Mouse (Mus musculus) lung, embryonic 15.5 days (tissue): ENCODE data around the gene Smyd3. TPM values are rescaled to one million over a fixed set of nuclear protein-coding genes. Genes with fewer than 3 reads are reported as not detected.

Experiments used
- ATAC-seq: fragments of 200-750 bp; cut with Nextera tagmentation; 2 replicates; pipeline ENCODE4 v1.8.0; 2017; ENCODE audit warnings: moderate number of reproducible peaks, borderline replicate concordance; ENCODE audit not compliant: low FRiP score, low TSS enrichment; ENCODE audit errors: extremely low read depth
- H3K27ac ChIP-seq: fragments of 300-500 bp; sonication (generic); 2 replicates; pipeline ENCODE4 v1.5.1; 2015; ENCODE audit warnings: moderate library complexity, mild to moderate bottlenecking, inconsistent platforms
- H3K27me3 ChIP-seq: fragments of 300-500 bp; sonication (generic); 2 replicates; pipeline ENCODE4 v1.6.1; 2015; ENCODE audit warnings: inconsistent platforms
- H3K36me3 ChIP-seq: fragments of 300-500 bp; sonication (generic); 2 replicates; pipeline ENCODE4 v1.6.1; 2015; ENCODE audit warnings: inconsistent platforms
- H3K4me1 ChIP-seq: fragments of 300-500 bp; sonication (generic); 2 replicates; pipeline ENCODE4 v1.6.1; 2015; ENCODE audit warnings: inconsistent platforms
- H3K4me2 ChIP-seq: fragments of 300-500 bp; sonication (generic); 2 replicates; pipeline ENCODE4 v1.6.1; 2015; ENCODE audit warnings: inconsistent platforms, mild to moderate bottlenecking, moderate library complexity
- H3K4me3 ChIP-seq: fragments of 300-500 bp; sonication (generic); 2 replicates; pipeline ENCODE4 v1.5.1; 2015; ENCODE audit warnings: mild to moderate bottlenecking, inconsistent platforms
- H3K9ac ChIP-seq: fragments of 300-500 bp; sonication (generic); 2 replicates; pipeline ENCODE4 v1.6.1; 2015; ENCODE audit warnings: inconsistent platforms
- H3K9me3 ChIP-seq: fragments of 300-500 bp; sonication (generic); 2 replicates; pipeline ENCODE4 v1.6.1; 2016; ENCODE audit warnings: inconsistent platforms
- WGBS: fragments of 180-500 bp; shearing (Covaris S2); methylation state at CpG from one replicate; pipeline ENCODE4 v1.1.7; 2015; 5-methylcytosine and 5-hydroxymethylcytosine counted together
- polyA plus RNA-seq: library from polyadenylated mRNA; unstranded; fragments of >200 nt; fragmentation: Nextera tagmentation; extraction: Ambion mirVana; gene quantifications from 2 replicates; pipeline ENCODE4 v1.2.1, GENCODE M21; 2015

The Smyd3 gene
- polyA plus RNA-seq, 1 experiment from 2014 or later: 18.3 TPM

DNA sequence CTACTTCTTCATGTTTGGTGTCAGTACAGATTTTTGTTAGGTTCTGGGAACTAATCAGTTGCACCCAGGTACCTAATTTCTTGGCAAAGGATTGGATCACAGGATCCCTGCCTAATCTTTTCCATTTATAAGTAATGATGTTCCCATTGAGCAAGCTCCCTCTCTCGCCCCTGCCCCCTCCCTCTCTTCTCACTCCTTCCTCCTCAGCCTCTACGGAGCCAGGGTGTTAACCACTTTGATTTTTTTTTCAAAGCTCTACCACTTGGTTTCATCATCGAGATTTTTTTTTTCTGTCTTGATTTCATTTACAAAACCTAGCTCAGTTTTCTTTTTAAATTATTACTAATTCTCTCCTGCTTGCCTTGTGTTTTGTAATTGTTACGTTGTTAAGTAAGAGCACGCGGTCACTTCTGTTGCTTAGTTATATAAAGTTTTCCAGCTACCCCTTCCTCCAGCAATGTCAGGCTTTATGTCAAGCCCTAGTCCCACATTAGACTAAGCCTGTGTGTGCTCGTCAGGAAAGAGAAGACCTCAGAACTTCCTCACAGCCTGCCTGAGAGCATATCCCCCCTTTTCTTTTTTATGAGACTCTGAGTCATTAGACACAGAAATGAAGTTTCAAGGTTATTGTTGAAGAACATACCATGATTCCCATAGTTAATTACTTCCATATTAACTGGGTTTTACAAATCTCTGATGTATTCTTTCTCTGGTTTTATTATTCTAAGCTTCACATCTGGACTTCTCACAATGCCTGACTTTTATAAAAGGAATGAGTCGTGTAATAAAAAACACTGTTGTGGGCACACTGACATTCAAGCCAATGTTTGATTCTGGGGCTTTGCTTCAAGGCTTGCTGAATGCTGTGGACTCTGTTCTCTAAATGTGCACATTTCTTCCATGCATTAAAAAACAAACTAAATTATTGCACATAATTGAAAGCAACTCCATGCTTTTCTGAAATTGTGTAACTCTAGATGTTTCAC, 156.1 kb downstream of the Smyd3 start:
- H3K4me1 ChIP-seq: no peaks in the 10 kb centered on the region
- no peak for ATAC-seq
- no peak overlapping the region for H3K4me3 ChIP-seq
- 67% methylated on average over 8 of the region's 8 CpGs for WGBS
- H3K9me3 ChIP-seq: no peaks in the 10 kb centered on the region
- no peak overlapping the region for H3K27ac ChIP-seq
- H3K4me2 ChIP-seq: no peak overlapping the region
- H3K9ac ChIP-seq: no peak overlapping the region
- no peaks in the 10 kb centered on the region for H3K27me3 ChIP-seq
- H3K36me3 ChIP-seq: no peaks in the 10 kb centered on the region

DNA sequence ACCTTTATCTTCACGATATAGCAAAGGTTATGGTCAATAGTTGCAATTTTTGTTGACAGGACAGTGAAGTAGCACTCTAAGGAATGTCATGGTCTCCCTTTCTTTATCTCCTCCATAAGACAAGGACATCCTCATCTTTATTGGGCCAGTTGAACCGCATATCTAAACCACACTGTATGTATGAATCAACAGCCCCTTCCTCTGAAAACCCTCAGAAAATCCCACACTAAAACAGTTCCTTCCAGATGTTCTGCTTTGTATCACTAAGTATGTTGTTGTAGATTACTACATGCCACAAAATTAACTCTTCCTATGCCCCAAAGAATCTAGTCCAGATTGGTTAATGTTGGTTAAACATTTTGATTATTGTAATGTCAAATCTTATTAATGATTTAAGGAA, 160.7 kb downstream of the Smyd3 start:
- Histone ChIP-seq H3K9ac (no peak overlapping the region), H3K9me3 (no peaks in the 10 kb centered on the region), H3K36me3 (no peaks in the 10 kb centered on the region), H3K27ac (no peak overlapping the region), H3K4me1 (no peaks in the 10 kb centered on the region), H3K4me3 (no peak overlapping the region), H3K27me3 (no peaks in the 10 kb centered on the region), H3K4me2 (no peak overlapping the region)
- no peak for ATAC-seq
- 86% methylated on average over 2 of the region's 2 CpGs for WGBS

DNA sequence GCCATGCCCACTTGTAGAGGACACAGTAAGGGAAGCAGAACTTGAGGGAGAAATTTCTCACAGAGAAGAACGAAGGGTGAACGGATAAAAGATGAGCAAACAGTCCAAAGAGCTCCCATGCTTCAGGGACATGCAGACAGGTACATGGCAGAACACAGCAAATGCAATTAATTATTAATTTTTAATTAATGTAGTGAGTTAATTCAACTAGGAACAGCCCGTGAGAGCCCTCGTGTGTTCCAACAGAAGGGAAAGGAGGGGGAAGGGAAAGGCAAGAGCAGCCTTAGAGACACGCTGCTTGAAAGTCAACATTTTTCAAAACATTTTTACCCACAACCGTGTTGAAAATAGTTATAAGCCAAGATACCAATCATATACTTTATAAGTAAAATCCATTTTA, 163.6 kb downstream of the Smyd3 start:
- Histone ChIP-seq H3K27ac (no peak overlapping the region), H3K9ac (no peak overlapping the region), H3K4me2 (no peak overlapping the region), H3K9me3 (no peaks in the 10 kb centered on the region), H3K27me3 (no peaks in the 10 kb centered on the region), H3K4me1 (no peaks in the 10 kb centered on the region), H3K4me3 (no peak overlapping the region), H3K36me3 (no peaks in the 10 kb centered on the region)
- ATAC-seq: no peak
- WGBS: 82% methylated on average over 6 of the region's 6 CpGs

GRCm38 (mm10) chr1:179345318-179345925, 172.4 kb downstream of the Smyd3 start:
- no peaks in the 10 kb centered on the region for H3K36me3 ChIP-seq
- H3K9me3 ChIP-seq: no peaks in the 10 kb centered on the region
- ATAC-seq: no peak
- H3K9ac ChIP-seq: no peak overlapping the region
- H3K4me3 ChIP-seq: no peak overlapping the region
- 57% methylated on average over 2 of the region's 2 CpGs for WGBS
- H3K4me1 ChIP-seq: no peaks in the 10 kb centered on the region
- no peak overlapping the region for H3K4me2 ChIP-seq
- H3K27me3 ChIP-seq: no peaks in the 10 kb centered on the region
- no peak overlapping the region for H3K27ac ChIP-seq

GRCm38 (mm10) chr1:179343426-179343825, 174.4 kb downstream of the Smyd3 start:
- no peak for ATAC-seq
- Histone ChIP-seq H3K27ac (no peak overlapping the region), H3K36me3 (no peaks in the 10 kb centered on the region), H3K4me3 (no peak overlapping the region), H3K9ac (no peak overlapping the region), H3K4me1 (no peaks in the 10 kb centered on the region), H3K9me3 (no peaks in the 10 kb centered on the region), H3K27me3 (no peaks in the 10 kb centered on the region), H3K4me2 (no peak overlapping the region)
- 89% methylated on average over 17 of the region's 17 CpGs for WGBS

DNA sequence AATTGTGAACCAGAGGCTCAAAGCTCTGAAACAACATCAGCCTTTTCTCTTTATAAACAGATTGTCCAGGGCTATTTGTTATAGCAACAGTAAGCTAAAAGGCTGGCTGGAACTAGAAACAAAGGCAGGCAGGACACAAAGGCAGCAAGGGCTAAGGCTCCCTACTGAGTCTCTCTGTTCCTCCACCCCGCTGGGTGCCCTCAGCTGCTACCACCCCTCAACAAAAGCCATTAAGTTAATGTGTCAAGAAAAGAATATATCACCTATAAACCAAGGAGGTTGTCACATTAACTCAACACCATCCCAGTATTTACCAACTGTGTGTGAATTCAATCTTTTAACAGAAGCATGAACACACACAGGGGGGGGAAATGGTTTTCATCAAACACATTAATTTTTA, 176.3 kb downstream of the Smyd3 start:
- WGBS: 74% methylated on average over 1 of the region's 1 CpGs
- Histone ChIP-seq H3K9ac (no peak overlapping the region), H3K4me1 (no peaks in the 10 kb centered on the region), H3K36me3 (no peaks in the 10 kb centered on the region), H3K4me2 (no peak overlapping the region), H3K4me3 (no peak overlapping the region), H3K9me3 (no peaks in the 10 kb centered on the region), H3K27me3 (no peaks in the 10 kb centered on the region), H3K27ac (no peak overlapping the region)
- no peak for ATAC-seq

- ATAC-seq: no peak
- no peaks in the 10 kb centered on the region for H3K27me3 ChIP-seq
- no peak overlapping the region for H3K27ac ChIP-seq
- no peak overlapping the region for H3K9ac ChIP-seq
- no peak overlapping the region for H3K4me2 ChIP-seq
- H3K36me3 ChIP-seq: no peaks in the 10 kb centered on the region
- H3K9me3 ChIP-seq: no peaks in the 10 kb centered on the region
- no peak overlapping the region for H3K4me3 ChIP-seq
- WGBS: 92% methylated on average over 3 of the region's 3 CpGs
- H3K4me1 ChIP-seq: no peaks in the 10 kb centered on the region
Observed at GRCm38 (mm10) chr1:179339066-179339465, 178.8 kb downstream of the Smyd3 start.

- Histone ChIP-seq H3K27me3 (no peaks in the 10 kb centered on the region), H3K4me1 (no peaks in the 10 kb centered on the region), H3K9ac (no peak overlapping the region), H3K4me3 (no peak overlapping the region), H3K9me3 (no peaks in the 10 kb centered on the region), H3K36me3 (no peaks in the 10 kb centered on the region), H3K4me2 (no peak overlapping the region), H3K27ac (no peak overlapping the region)
- ATAC-seq: no peak
- WGBS: 82% methylated on average over 5 of the region's 5 CpGs
Observed at GRCm38 (mm10) chr1:179337529-179337928, 180.3 kb downstream of the Smyd3 start.

- Histone ChIP-seq H3K36me3 (no peaks in the 10 kb centered on the region), H3K27me3 (no peaks in the 10 kb centered on the region), H3K4me1 (no peaks in the 10 kb centered on the region), H3K27ac (no peak overlapping the region), H3K4me3 (no peak overlapping the region), H3K9ac (no peak overlapping the region), H3K4me2 (no peak overlapping the region), H3K9me3 (no peaks in the 10 kb centered on the region)
- ATAC-seq: no peak
- 97% methylated on average over 3 of the region's 3 CpGs for WGBS
Observed at GRCm38 (mm10) chr1:179326965-179327308, 190.9 kb downstream of the Smyd3 start.

DNA sequence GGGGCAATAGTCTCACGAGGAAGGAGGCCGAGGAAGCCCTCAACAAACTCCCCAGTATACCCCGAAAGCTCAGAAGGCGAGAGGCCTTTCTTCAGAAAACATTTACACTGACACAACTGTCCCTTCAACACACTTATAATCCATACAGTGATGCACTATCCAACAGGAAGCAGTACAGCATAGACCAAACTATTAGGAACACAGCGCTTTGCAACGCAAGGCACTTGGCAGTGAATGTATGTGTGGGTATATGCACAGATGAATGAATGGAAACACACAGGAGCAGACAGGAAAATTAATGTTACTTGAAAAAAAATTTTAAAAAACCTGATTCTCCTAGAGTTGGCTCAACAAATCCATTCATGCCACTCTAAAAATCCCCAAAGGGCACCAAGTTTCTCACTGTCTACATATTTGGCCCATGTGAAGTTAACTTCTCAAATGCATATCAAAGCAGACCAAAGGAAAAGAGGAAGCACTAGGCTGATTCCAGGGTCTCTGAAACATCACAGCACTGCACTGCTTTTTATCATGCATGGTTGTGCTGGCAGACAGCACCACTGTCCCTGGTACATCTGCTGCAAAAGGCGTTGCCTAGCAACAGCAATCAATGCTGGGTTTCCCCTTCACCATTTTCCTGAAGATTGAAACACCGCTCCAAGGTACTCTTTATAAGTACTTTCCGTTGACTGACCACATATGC, 191.4 kb downstream of the Smyd3 start:
- no peak for ATAC-seq
- Histone ChIP-seq H3K4me3 (no peak overlapping the region), H3K9me3 (no peaks in the 10 kb centered on the region), H3K4me1 (no peaks in the 10 kb centered on the region), H3K27ac (no peak overlapping the region), H3K27me3 (no peaks in the 10 kb centered on the region), H3K4me2 (no peak overlapping the region), H3K36me3 (no peaks in the 10 kb centered on the region), H3K9ac (no peak overlapping the region)
- WGBS: 87% methylated on average over 9 of the region's 9 CpGs

DNA sequence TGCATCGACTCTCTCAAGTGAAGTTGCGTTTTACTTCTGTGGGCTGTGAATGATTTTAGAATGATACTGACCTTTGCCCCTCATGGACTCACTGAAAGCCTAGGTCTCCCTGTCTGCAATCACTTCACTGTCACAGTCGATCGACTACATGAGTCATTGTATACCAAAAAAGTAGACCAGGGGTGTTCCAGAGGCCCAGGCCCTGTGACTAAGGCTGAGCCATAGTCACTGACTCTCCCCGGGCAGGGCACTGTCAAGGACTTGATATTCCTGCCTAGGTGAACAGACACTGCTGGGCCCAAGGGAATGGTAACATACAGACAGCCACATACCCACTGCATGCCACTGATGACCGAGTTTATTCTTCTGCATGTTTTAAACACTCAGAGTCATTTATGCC, 193.6 kb downstream of the Smyd3 start:
- Histone ChIP-seq H3K4me1 (no peaks in the 10 kb centered on the region), H3K27me3 (no peaks in the 10 kb centered on the region), H3K4me2 (no peak overlapping the region), H3K36me3 (no peaks in the 10 kb centered on the region), H3K4me3 (no peak overlapping the region), H3K27ac (no peak overlapping the region), H3K9ac (no peak overlapping the region), H3K9me3 (no peaks in the 10 kb centered on the region)
- ATAC-seq: no peak
- 70% methylated on average over 6 of the region's 6 CpGs for WGBS

- no peak overlapping the region for H3K27ac ChIP-seq
- WGBS: 70% methylated on average over 5 of the region's 5 CpGs
- H3K36me3 ChIP-seq: no peaks in the 10 kb centered on the region
- no peak overlapping the region for H3K9ac ChIP-seq
- H3K4me2 ChIP-seq: no peak overlapping the region
- no peaks in the 10 kb centered on the region for H3K4me1 ChIP-seq
- no peaks in the 10 kb centered on the region for H3K27me3 ChIP-seq
- ATAC-seq: no peak
- no peaks in the 10 kb centered on the region for H3K9me3 ChIP-seq
- no peak overlapping the region for H3K4me3 ChIP-seq
Observed at GRCm38 (mm10) chr1:179313618-179314017, 204.2 kb downstream of the Smyd3 start.
